Mouse (Mus musculus): Measurements from ENCODE around the gene Trim54. TPM values are rescaled to one million over a fixed set of nuclear protein-coding genes. Genes with fewer than 3 reads are reported as not detected.

The Trim54 gene
- polyA plus RNA-seq, 1 experiment from 2014 or later, result 0.40 TPM

DNA sequence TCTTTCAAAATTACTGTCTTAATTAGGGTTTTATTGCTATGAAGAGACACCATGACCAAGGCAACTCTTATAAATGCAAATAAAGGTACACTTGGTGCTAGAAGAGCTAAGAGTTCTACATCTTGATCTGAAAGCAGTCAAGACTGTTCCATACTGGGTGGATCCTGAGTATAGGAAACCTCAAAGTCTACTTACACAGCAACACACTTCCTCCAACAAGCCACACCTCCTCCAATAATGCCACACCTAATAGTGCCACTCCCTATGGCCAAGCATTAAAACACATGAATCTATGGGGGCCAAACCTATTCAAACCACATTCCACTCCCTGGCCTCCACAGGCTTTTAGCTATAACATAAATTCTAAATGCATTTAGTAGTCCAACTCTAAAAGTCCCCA lies 46.0 kb downstream of the Trim54 start:
- peaks cover 84% of the 10 kb centered on the region for H3K36me3 ChIP-seq
- no peak overlapping the region for H3K4me2 ChIP-seq (replicated peaks)
- no peak for ATAC-seq (ENCODE audit: low FRiP score)

DNA sequence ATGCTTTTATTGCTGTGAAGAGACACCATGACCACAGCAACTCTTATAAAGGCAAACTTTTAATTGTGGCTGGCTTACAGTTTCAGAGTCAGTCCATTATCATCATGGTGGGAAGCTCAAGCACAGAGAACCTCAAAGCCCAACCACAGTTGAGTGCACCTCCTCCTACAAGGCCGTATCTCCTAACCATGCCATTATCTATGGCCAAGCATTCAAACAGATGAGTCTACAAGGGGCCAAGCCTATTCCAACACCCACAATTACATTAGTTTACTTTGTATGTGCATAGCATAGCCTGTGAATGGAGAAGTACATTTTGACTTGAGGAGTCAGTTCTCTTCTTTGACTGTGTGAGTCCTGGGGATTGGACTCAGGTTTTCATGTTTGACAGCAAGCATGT lies 48.4 kb downstream of the Trim54 start:
- Histone ChIP-seq H3K36me3 (peaks cover 84% of the 10 kb centered on the region), H3K4me1 (no peaks in the 10 kb centered on the region), H3K4me3 (no peak overlapping the region), H3K9ac (no peak overlapping the region), H3K9me3 (replicated peaks) (no peaks in the 10 kb centered on the region), H3K27me3 (no peaks in the 10 kb centered on the region), H3K4me2 (replicated peaks) (no peak overlapping the region), H3K27ac (no peak overlapping the region)
- 88% methylated on average over 1 of the region's 1 CpGs for WGBS
- ATAC-seq (ENCODE audit: low FRiP score), result no peak

More for the DNA sequence above, 46.0 kb downstream of the Trim54 start:
- no peaks in the 10 kb centered on the region for H3K27me3 ChIP-seq
- no peak overlapping the region for H3K4me3 ChIP-seq
- H3K9me3 ChIP-seq (replicated peaks), result no peaks in the 10 kb centered on the region
- no peaks in the 10 kb centered on the region for H3K4me1 ChIP-seq
- no peak overlapping the region for H3K27ac ChIP-seq
- H3K9ac ChIP-seq, result no peak overlapping the region

DNA sequence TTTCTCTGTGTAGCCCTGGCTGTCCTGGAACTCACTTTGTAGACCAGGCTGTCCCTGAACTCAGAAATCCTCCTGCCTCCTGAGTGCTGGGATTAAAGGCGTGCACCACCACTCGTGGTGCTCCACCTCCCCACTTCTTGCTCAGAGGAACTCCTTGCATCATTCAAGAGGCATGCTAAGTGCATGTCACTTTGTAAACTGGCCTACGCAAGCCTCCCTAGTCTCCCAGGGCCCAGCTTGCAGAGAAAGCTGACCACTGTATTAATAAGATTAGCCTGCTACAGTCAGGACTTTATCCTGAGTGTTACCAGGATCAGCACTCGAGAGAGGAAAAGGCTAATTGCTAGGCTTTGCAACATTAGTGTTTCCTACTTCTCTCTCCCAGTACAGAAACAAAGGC lies 52.1 kb downstream of the Trim54 start:
- no peaks in the 10 kb centered on the region for H3K9me3 ChIP-seq (replicated peaks)
- no peak overlapping the region for H3K4me3 ChIP-seq
- peaks cover 85% of the 10 kb centered on the region for H3K36me3 ChIP-seq
- 94% methylated on average over 4 of the region's 4 CpGs for WGBS
- ATAC-seq (ENCODE audit: low FRiP score), result no peak
- no peak overlapping the region for H3K9ac ChIP-seq
- no peak overlapping the region for H3K4me2 ChIP-seq (replicated peaks)
- H3K4me1 ChIP-seq, result no peaks in the 10 kb centered on the region
- H3K27me3 ChIP-seq, result no peaks in the 10 kb centered on the region
- no peak overlapping the region for H3K27ac ChIP-seq

DNA sequence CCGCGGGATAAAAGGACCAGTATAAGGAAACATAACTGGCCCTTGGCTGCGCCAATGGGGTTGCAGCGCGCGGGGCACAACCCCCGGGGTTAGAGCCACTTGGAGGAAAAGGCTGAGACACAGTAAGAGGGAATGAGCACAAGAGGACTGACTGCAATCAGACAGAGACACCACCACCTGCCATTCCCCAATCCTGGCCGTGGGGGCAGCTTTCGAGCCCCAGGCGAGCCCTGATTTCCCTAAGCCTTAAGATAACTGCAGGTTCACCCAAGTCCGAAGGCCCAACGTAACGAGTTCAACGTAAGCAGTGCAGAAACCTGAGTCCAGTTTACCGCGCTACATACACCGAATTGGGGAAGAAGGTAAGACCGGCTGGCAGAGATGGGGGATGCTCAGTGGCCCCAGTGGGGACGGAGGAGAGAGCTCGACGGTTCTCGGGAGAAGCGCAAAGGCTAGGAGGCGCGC lies 62.8 kb downstream of the Trim54 start:
- Histone ChIP-seq H3K4me1 (peaks cover 9% of the 10 kb centered on the region), H3K27me3 (no peaks in the 10 kb centered on the region), H3K4me3 (peak overlapping the region; percentile 87), H3K4me2 (replicated peaks) (peak overlapping the region; percentile 87), H3K9ac (peak overlapping the region; percentile 87), H3K36me3 (peaks cover 8% of the 10 kb centered on the region), H3K9me3 (replicated peaks) (no peaks in the 10 kb centered on the region), H3K27ac (peak overlapping the region; percentile 97)
- ATAC-seq (ENCODE audit: low FRiP score), result peak; percentile 79
- 0% methylated on average over 25 of the region's 25 CpGs for WGBS

DNA sequence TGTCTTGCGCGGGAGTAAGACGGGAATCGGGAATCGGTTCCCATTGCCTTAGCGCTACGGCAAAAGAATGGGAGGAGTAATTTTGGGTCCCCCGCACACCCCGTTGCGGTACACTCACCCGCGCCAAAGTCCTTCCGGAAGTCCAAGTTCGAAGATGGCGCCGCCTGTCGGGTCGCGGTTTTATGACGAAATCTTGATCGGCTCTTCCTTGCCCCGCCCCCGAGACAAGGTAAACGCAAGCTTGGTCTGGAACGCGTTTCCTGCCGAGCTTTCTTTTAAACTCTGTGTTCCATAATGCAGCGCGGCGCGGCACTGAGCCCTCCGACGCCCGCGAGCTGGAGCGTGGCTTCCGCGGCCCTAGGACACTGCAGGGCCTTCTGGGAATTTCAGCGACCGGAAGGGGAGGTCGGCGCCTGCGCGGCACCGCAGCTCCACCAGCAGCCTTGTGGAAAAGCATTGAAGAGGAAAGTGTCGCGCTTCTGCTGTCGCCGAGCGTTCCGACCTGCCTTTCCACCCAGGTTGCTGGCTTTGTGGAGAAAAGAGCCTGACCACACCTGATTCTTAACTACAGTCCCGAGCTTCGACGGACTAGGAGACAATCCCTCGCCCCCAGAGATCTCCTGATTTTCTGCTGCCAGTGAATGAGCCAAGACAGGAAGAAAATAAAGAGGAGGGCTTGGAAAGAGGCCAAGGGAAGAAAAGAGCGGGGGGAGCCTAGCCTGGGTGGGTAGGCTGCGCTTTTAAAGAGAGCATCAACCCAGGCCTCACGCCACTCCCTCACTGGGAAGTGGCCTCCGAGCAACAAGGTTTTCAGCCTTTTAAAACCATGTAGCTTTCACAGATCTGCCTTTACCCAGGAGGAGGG lies 63.5 kb downstream of the Trim54 start, which contains the start of the genes Gm29609 and Gtf3c2:
Gene Gm29609, minus strand, starts transcription at position 146 of the 865 bp plus-strand sequence.
Gene Gtf3c2, minus strand, starts transcription at position 379 of the 865 bp plus-strand sequence.
- WGBS, result under 1% methylated on average over 59 of the region's 59 CpGs
- H3K27ac ChIP-seq, result peak within 1 kb of the TSS; percentile 97
- peak within 1 kb of the TSS; percentile 87 for H3K9ac ChIP-seq
- H3K4me2 ChIP-seq (replicated peaks), result peak within 1 kb of the TSS; percentile 87
- ATAC-seq (ENCODE audit: low FRiP score), result peak; percentile 98
- H3K27me3 ChIP-seq, result no peaks in the 10 kb centered on the region
- 0 out of 2 replicates have a peak, but pooled peaks cover 2% of the 10 kb centered on the region for H3K36me3 ChIP-seq
- peaks cover 9% of the 10 kb centered on the region for H3K4me1 ChIP-seq
- H3K4me3 ChIP-seq, result peak within 1 kb of the TSS; percentile 87
- H3K9me3 ChIP-seq (replicated peaks), result no peaks in the 10 kb centered on the region

DNA sequence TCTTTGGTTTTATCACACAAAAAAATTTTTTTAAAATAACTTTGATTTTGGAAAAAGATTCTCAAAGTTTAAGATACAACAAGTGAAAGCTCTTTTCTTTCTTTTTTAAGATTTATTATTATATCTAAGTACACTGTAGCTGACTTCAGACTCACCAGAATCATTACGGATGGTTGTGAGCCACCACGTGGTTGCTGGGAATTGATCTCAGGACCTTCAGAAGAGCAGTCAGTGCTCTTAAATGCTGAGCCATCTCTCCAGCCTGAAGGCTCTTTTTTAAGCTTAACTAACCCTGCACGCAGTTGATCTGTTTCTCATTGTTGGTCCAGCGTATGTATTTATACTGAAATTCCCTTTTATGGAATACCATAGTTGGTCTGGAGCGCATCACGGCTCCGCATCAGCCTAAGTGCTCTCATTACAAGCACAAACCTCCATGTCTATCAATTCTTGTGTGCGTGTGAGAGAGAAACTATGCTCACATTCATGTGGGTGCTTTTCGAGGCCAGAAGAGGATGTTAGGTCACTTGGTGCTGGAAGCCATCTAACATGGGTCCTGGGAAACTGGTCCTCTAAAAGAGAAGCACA lies 64.8 kb downstream of the Trim54 start:
- H3K9ac ChIP-seq, result no peak overlapping the region
- 94% methylated on average over 9 of the region's 9 CpGs for WGBS
- no peaks in the 10 kb centered on the region for H3K27me3 ChIP-seq
- H3K4me2 ChIP-seq (replicated peaks), result no peak overlapping the region
- no peaks in the 10 kb centered on the region for H3K9me3 ChIP-seq (replicated peaks)
- no peak overlapping the region for H3K4me3 ChIP-seq
- H3K36me3 ChIP-seq, result no peaks in the 10 kb centered on the region
- H3K4me1 ChIP-seq, result peaks cover 9% of the 10 kb centered on the region
- H3K27ac ChIP-seq, result no peak overlapping the region
- no peak for ATAC-seq (ENCODE audit: low FRiP score)

DNA sequence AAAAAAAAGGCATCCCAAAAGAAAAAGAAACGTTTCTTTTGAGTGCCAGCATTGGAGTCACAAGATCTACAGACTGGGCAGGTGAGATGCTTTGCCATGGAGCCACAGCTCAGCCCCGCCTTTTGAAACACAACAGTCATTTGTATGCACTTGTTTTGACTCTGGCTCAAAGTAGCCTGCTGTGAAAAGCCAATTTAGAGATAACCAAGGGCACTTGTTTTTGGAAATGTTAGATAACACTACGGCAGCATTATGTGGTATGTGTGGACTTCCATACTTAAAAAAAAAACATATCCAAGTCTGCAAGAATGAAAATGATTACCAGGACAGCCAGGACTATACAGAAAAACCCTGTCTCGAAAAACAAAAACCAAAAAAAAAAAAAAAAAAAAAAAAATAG lies 67.2 kb downstream of the Trim54 start:
- Histone ChIP-seq H3K9ac (no peak overlapping the region), H3K27me3 (no peaks in the 10 kb centered on the region), H3K36me3 (peaks cover 22% of the 10 kb centered on the region), H3K4me3 (no peak overlapping the region), H3K4me1 (peaks cover 8% of the 10 kb centered on the region), H3K9me3 (replicated peaks) (no peaks in the 10 kb centered on the region), H3K4me2 (replicated peaks) (no peak overlapping the region), H3K27ac (no peak overlapping the region)
- ATAC-seq (ENCODE audit: low FRiP score), result no peak
- 66% methylated on average over 4 of the region's 4 CpGs for WGBS

Other genes starting within 250 kb of the Trim54 start
- gene Tmem214, start 248.7 kb upstream of the Trim54 start, polyA plus RNA-seq (2016; fragmentation: Nextera tagmentation; extraction: Ambion mirVana), result 66.8 and 68.5 TPM in 2 replicates
- gene Agbl5, start 228.0 kb upstream of the Trim54 start, polyA plus RNA-seq (2016; fragmentation: Nextera tagmentation; extraction: Ambion mirVana), result 32.4 and 36.9 TPM in 2 replicates
- 256 and 303 TPM in 2 replicates for gene Ost4, start 208.9 kb upstream of the Trim54 start, polyA plus RNA-seq (2016; fragmentation: Nextera tagmentation; extraction: Ambion mirVana)
- 121 and 122 TPM in 2 replicates for gene Emilin1, start 203.3 kb upstream of the Trim54 start, polyA plus RNA-seq (2016; fragmentation: Nextera tagmentation; extraction: Ambion mirVana)
- gene Khk, start 195.3 kb upstream of the Trim54 start, polyA plus RNA-seq (2016; fragmentation: Nextera tagmentation; extraction: Ambion mirVana), result 5.6 and 7.1 TPM in 2 replicates
- gene Cgref1, start 171.1 kb upstream of the Trim54 start, polyA plus RNA-seq (2016; fragmentation: Nextera tagmentation; extraction: Ambion mirVana), result 12.4 and 14.2 TPM in 2 replicates
- 120 and 127 TPM in 2 replicates for gene Preb, start 156.4 kb upstream of the Trim54 start, polyA plus RNA-seq (2016; fragmentation: Nextera tagmentation; extraction: Ambion mirVana)
- not detected in 2 replicates for gene Tcf23, start 148.1 kb upstream of the Trim54 start, polyA plus RNA-seq (2016; fragmentation: Nextera tagmentation; extraction: Ambion mirVana)
- gene Atraid, start 68.4 kb upstream of the Trim54 start, polyA plus RNA-seq (2016; fragmentation: Nextera tagmentation; extraction: Ambion mirVana), result 119 and 122 TPM in 2 replicates
- 13.8 and 14.0 TPM in 2 replicates for gene Slc5a6, start 67.8 kb upstream of the Trim54 start, polyA plus RNA-seq (2016; fragmentation: Nextera tagmentation; extraction: Ambion mirVana)
- gene Cad, start 61.9 kb upstream of the Trim54 start, polyA plus RNA-seq (2016; fragmentation: Nextera tagmentation; extraction: Ambion mirVana), result 32.2 and 32.4 TPM in 2 replicates
- not detected in 2 replicates for gene Dnajc5g, start 10.4 kb upstream of the Trim54 start, polyA plus RNA-seq (2016; fragmentation: Nextera tagmentation; extraction: Ambion mirVana)
- gene Slc30a3, start 8.5 kb upstream of the Trim54 start, polyA plus RNA-seq (2016; fragmentation: Nextera tagmentation; extraction: Ambion mirVana), result 15.7 and 16.2 TPM in 2 replicates
- gene Ucn, start 22.1 kb downstream of the Trim54 start, polyA plus RNA-seq (2016; fragmentation: Nextera tagmentation; extraction: Ambion mirVana), result not detected in 2 replicates
- 50.1 and 54.4 TPM in 2 replicates for gene Mpv17, start 37.5 kb downstream of the Trim54 start, polyA plus RNA-seq (2016; fragmentation: Nextera tagmentation; extraction: Ambion mirVana)
- gene Gm29609, start 63.2 kb downstream of the Trim54 start, polyA plus RNA-seq (2016; fragmentation: Nextera tagmentation; extraction: Ambion mirVana), result 1.8 and 2.3 TPM in 2 replicates
- 86.0 and 89.2 TPM in 2 replicates for gene Gtf3c2, start 63.4 kb downstream of the Trim54 start, polyA plus RNA-seq (2016; fragmentation: Nextera tagmentation; extraction: Ambion mirVana)
- gene Snx17, start 76.5 kb downstream of the Trim54 start, polyA plus RNA-seq (2016; fragmentation: Nextera tagmentation; extraction: Ambion mirVana), result 140 and 145 TPM in 2 replicates
- 63.0 and 64.4 TPM in 2 replicates for gene Eif2b4, start 76.7 kb downstream of the Trim54 start, polyA plus RNA-seq (2016; fragmentation: Nextera tagmentation; extraction: Ambion mirVana)
- gene Zfp513, start 85.6 kb downstream of the Trim54 start, polyA plus RNA-seq (2016; fragmentation: Nextera tagmentation; extraction: Ambion mirVana), result 22.9 and 24.8 TPM in 2 replicates
- gene Ppm1g, start 104.0 kb downstream of the Trim54 start, polyA plus RNA-seq (2016; fragmentation: Nextera tagmentation; extraction: Ambion mirVana), result 149 TPM in 2 replicates
- 148 and 151 TPM in 2 replicates for gene Nrbp1, start 124.2 kb downstream of the Trim54 start, polyA plus RNA-seq (2016; fragmentation: Nextera tagmentation; extraction: Ambion mirVana)
- 0.57 and 0.94 TPM in 2 replicates for gene Gm9970, start 124.5 kb downstream of the Trim54 start, polyA plus RNA-seq (2016; fragmentation: Nextera tagmentation; extraction: Ambion mirVana)
- 6.3 and 9.6 TPM in 2 replicates for gene Krtcap3, start 135.0 kb downstream of the Trim54 start, polyA plus RNA-seq (2016; fragmentation: Nextera tagmentation; extraction: Ambion mirVana)
- 44.4 and 57.8 TPM in 2 replicates for gene Ift172, start 174.4 kb downstream of the Trim54 start, polyA plus RNA-seq (2016; fragmentation: Nextera tagmentation; extraction: Ambion mirVana)
- 66.9 and 68.2 TPM in 2 replicates for gene Fndc4, start 179.4 kb downstream of the Trim54 start, polyA plus RNA-seq (2016; fragmentation: Nextera tagmentation; extraction: Ambion mirVana)
- 0.38 TPM in 1 of 2 replicates, not detected in the other for gene Gckr, start 180.7 kb downstream of the Trim54 start, polyA plus RNA-seq (2016; fragmentation: Nextera tagmentation; extraction: Ambion mirVana)